Mouse (Mus musculus) limb, embryonic 14.5 days (tissue): ENCODE measurements around the gene Topbp1. TPM values are rescaled to one million over a fixed set of nuclear protein-coding genes. Genes with fewer than 3 reads are reported as not detected.

ENCODE experiments used
- ATAC-seq: fragments of 200-750 bp; cut with Nextera tagmentation; 2 replicates; pipeline ENCODE4 v1.8.0; 2017; ENCODE audit warnings: low read depth, moderate number of reproducible peaks, moderate TSS enrichment; ENCODE audit not compliant: low FRiP score
- DNase-seq: peaks from one replicate; pipeline ENCODE4 v3.0.0-alpha.2; 2015; ENCODE audit warnings: low spot score
- H3K27ac ChIP-seq: fragments of 300-500 bp; sonication (generic); replicated peaks from 2 replicates; pipeline ENCODE4 v1.5.1; 2014; ENCODE audit warnings: low read depth, mild to moderate bottlenecking, low read length, moderate library complexity, mixed read lengths
- H3K27me3 ChIP-seq: fragments of 300-500 bp; sonication (generic); 2 replicates; pipeline ENCODE4 v1.6.1; 2014; ENCODE audit warnings: low read length, mixed read lengths; ENCODE audit not compliant: control insufficient read depth, insufficient read depth
- H3K36me3 ChIP-seq: fragments of 300-500 bp; sonication (generic); 2 replicates; pipeline ENCODE4 v1.6.1; 2014; ENCODE audit warnings: mild to moderate bottlenecking, low read length, moderate library complexity, mixed read lengths; ENCODE audit not compliant: control insufficient read depth, insufficient read depth
- H3K4me1 ChIP-seq: fragments of 300-500 bp; sonication (generic); 2 replicates; pipeline ENCODE4 v1.6.1; 2014; ENCODE audit warnings: antibody characterized with exemption, low read length, mixed read lengths; ENCODE audit not compliant: control insufficient read depth, insufficient read depth
- H3K4me2 ChIP-seq: fragments of 300-500 bp; sonication (generic); replicated peaks from 2 replicates; pipeline ENCODE4 v1.6.1; 2014; ENCODE audit warnings: low read depth, mild to moderate bottlenecking, low read length, moderate library complexity; ENCODE audit not compliant: severe bottlenecking
- H3K4me3 ChIP-seq: fragments of 300-500 bp; sonication (generic); replicated peaks from 2 replicates; pipeline ENCODE4 v1.5.1; 2014; ENCODE audit warnings: low read length
- H3K9ac ChIP-seq: fragments of 300-500 bp; sonication (generic); 2 replicates; pipeline ENCODE4 v1.6.1; 2014; ENCODE audit warnings: mild to moderate bottlenecking, low read depth, low read length, moderate library complexity; ENCODE audit not compliant: severe bottlenecking
- H3K9me3 ChIP-seq: fragments of 300-500 bp; sonication (generic); 2 replicates; pipeline ENCODE4 v1.6.1; 2016; ENCODE audit warnings: low read length; ENCODE audit not compliant: control insufficient read depth
- POLR2A ChIP-seq: fragments of 200-500 bp; IDR thresholded peaks from 2 replicates; pipeline ENCODE4 v1.8.0; 2012; ENCODE audit warnings: inconsistent platforms, mild to moderate bottlenecking, moderate library complexity, borderline replicate concordance; ENCODE audit not compliant: insufficient read depth, insufficient read length; ENCODE audit errors: extremely low read depth
- WGBS: fragments of 180-500 bp; shearing (Covaris S2); extraction: QIAGEN DNeasy Blood & Tissue Kit; methylation state at CpG from one replicate; pipeline ENCODE4 v1.1.7; 2014; 5-methylcytosine and 5-hydroxymethylcytosine counted together
- polyA plus RNA-seq, 2 experiments: library from polyadenylated mRNA; depleted of rRNA in 1 of 2; stranded (reverse) in 1 of 2; unstranded in 1 of 2; fragments of >200 nt; fragmentation: Nextera tagmentation in 1 of 2; extraction: Ambion mirVana in 1 of 2; gene quantifications; 2 replicates each; pipeline versions ENCODE4 v1.2.1 to v1.2.3; 2012 to 2014

Topbp1 gene
- polyA plus RNA-seq, 2 experiments = 60.9 to 72.0 TPM

DNA sequence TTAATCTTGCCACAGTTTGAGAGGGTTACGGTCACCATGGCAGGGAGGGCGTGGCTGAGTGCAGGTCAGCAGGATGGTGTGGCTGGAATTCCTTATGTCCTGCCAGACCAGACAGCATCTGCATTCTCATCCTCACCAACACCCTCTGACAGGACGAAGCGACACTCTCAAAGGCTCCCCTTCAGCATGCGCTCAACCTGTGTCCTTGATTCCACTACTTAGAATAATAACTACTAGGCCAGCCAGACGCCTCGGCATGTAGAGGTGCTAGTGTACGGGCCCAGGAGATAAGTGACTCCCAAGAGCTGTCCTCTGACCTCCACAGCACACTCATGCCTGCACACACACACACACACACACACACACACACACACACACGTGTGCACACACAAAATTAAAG, 74.2 kb downstream of the Topbp1 start:
- DNase-seq (no peak), ATAC-seq (no peak)
- no peak overlapping the region for H3K4me2 ChIP-seq
- no peak for TF ChIP-seq POLR2A
- H3K9ac ChIP-seq = no peak overlapping the region
- H3K36me3 ChIP-seq = no peaks in the 10 kb centered on the region
- no peak overlapping the region for H3K4me3 ChIP-seq
- no peaks in the 10 kb centered on the region for H3K4me1 ChIP-seq
- H3K27ac ChIP-seq = no peak overlapping the region
- 74% methylated on average over 9 of the region's 9 CpGs for WGBS
- H3K27me3 ChIP-seq = no peaks in the 10 kb centered on the region
- no peaks in the 10 kb centered on the region for H3K9me3 ChIP-seq

- no peak for TF ChIP-seq POLR2A
- H3K4me1 ChIP-seq = no peaks in the 10 kb centered on the region
- no peak overlapping the region for H3K9ac ChIP-seq
- ATAC-seq (no peak), DNase-seq (no peak)
- H3K27ac ChIP-seq = no peak overlapping the region
- WGBS = 92% methylated on average over 4 of the region's 4 CpGs
- no peaks in the 10 kb centered on the region for H3K36me3 ChIP-seq
- no peaks in the 10 kb centered on the region for H3K9me3 ChIP-seq
- no peak overlapping the region for H3K4me3 ChIP-seq
- no peaks in the 10 kb centered on the region for H3K27me3 ChIP-seq
- no peak overlapping the region for H3K4me2 ChIP-seq
Measured at GRCm38 (mm10) chr9:103380566-103380965, 75.6 kb downstream of the Topbp1 start.

DNA sequence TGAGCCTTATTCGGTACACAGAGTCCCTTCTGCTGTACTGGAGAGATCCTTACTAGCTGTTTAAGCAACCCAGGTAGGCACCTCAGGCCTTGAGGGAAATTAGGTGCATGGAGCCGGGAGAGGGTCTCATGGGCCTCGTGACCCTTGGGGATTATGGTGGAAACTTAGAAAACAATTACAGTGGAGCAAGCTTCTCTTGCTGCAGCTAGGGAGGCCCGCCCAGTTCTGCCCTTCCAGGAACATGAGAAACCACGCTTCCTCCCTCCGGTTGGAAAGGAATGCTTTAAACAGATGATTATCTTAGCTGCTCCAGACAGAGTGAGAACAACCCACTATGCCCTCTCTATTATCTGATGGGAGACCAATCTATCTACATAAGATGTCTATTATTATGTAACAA, 78.0 kb downstream of the Topbp1 start:
- Histone ChIP-seq H3K4me1 (peaks cover 12% of the 10 kb centered on the region), H3K27ac (no peak overlapping the region), H3K4me3 (no peak overlapping the region), H3K4me2 (no peak overlapping the region), H3K9ac (no peak overlapping the region), H3K9me3 (no peaks in the 10 kb centered on the region), H3K36me3 (no peaks in the 10 kb centered on the region), H3K27me3 (no peaks in the 10 kb centered on the region)
- WGBS = 47% methylated on average over 6 of the region's 6 CpGs
- ATAC-seq = no peak
- no peak for TF ChIP-seq POLR2A
- DNase-seq = no peak

- Histone ChIP-seq H3K36me3 (no peaks in the 10 kb centered on the region), H3K4me2 (no peak overlapping the region), H3K27me3 (no peaks in the 10 kb centered on the region), H3K4me1 (peaks cover 12% of the 10 kb centered on the region), H3K4me3 (no peak overlapping the region), H3K27ac (no peak overlapping the region), H3K9ac (no peak overlapping the region), H3K9me3 (no peaks in the 10 kb centered on the region)
- 90% methylated on average over 1 of the region's 1 CpGs for WGBS
- no peak for TF ChIP-seq POLR2A
- DNase-seq = no peak
- ATAC-seq = no peak
Measured at GRCm38 (mm10) chr9:103383576-103383975, 78.6 kb downstream of the Topbp1 start.

DNA sequence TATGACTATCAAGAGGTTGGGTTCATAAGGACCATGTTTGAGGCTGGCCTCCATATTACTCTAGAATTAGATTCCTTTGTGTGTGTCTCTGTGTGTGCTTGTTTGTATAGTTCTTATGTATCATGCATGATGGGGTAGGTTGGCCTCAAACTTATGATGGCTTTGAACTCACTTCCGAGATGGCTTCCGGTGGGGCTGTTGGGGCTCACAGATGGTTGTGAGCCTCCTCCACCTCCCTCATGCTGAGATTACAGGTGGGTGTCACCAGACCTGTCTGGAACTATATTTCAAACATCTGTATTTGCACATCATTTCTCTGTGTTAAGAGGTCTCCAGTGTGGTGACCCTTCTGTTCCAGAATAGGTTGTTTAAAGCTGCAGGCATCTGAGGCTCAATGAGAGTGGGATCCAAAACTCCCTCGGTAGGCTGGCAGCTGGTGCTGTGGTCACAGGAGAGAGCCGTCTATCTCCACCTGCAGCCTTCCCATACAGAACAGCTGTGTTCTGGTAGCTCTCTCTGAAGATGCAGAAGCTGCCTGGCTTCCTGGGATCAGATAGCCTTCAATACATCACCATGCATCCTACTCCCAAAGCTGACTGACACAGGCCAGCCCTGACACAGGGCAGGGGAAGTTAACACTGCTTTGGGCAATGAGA, 79.3 kb downstream of the Topbp1 start:
- no peaks in the 10 kb centered on the region for H3K27me3 ChIP-seq
- H3K27ac ChIP-seq = no peak overlapping the region
- WGBS = 56% methylated on average over 4 of the region's 4 CpGs
- peaks cover 12% of the 10 kb centered on the region for H3K4me1 ChIP-seq
- H3K4me2 ChIP-seq = no peak overlapping the region
- no peak overlapping the region for H3K9ac ChIP-seq
- DNase-seq (no peak), ATAC-seq (no peak)
- no peaks in the 10 kb centered on the region for H3K9me3 ChIP-seq
- H3K4me3 ChIP-seq = no peak overlapping the region
- no peaks in the 10 kb centered on the region for H3K36me3 ChIP-seq
- TF ChIP-seq POLR2A = no peak

GRCm38 (mm10) chr9:103385600-103385999, 80.6 kb downstream of the Topbp1 start:
- ATAC-seq (no peak), DNase-seq (no peak)
- Histone ChIP-seq H3K9ac (no peak overlapping the region), H3K27me3 (no peaks in the 10 kb centered on the region), H3K27ac (no peak overlapping the region), H3K36me3 (no peaks in the 10 kb centered on the region), H3K4me3 (no peak overlapping the region), H3K4me2 (no peak overlapping the region), H3K4me1 (peaks cover 12% of the 10 kb centered on the region), H3K9me3 (no peaks in the 10 kb centered on the region)
- 29% methylated on average over 1 of the region's 1 CpGs for WGBS
- no peak for TF ChIP-seq POLR2A
